Mouse (Mus musculus) stomach, embryonic 14.5 days (tissue): ENCODE data around the gene Gins2. TPM values are rescaled to one million over a fixed set of nuclear protein-coding genes. Genes with fewer than 3 reads are reported as not detected.
A peak's percentile ranks its signal among the peaks of the same experiment; 100 is the strongest.

Experiments used
- ATAC-seq: fragments of 200-750 bp; cut with Nextera tagmentation; 2 replicates; pipeline ENCODE4 v1.8.0; 2017; ENCODE audit warnings: low read depth, moderate TSS enrichment; ENCODE audit not compliant: insufficient number of reproducible peaks, insufficient read depth, low FRiP score
- H3K27ac ChIP-seq: fragments of 300-500 bp; sonication (generic); 2 replicates; pipeline ENCODE4 v1.5.1; 2014; ENCODE audit warnings: mild to moderate bottlenecking, low read length, moderate library complexity, mixed read lengths
- H3K27me3 ChIP-seq: fragments of 300-500 bp; sonication (generic); 2 replicates; pipeline ENCODE4 v1.6.1; 2014; ENCODE audit warnings: low read length, control low read depth, mixed read lengths; ENCODE audit not compliant: control insufficient read depth, insufficient read depth
- H3K36me3 ChIP-seq: fragments of 300-500 bp; sonication (generic); 2 replicates; pipeline ENCODE4 v1.6.1; 2014; ENCODE audit warnings: mild to moderate bottlenecking, control low read depth, low read length, moderate library complexity, mixed read lengths; ENCODE audit not compliant: control insufficient read depth, insufficient read depth
- H3K4me1 ChIP-seq: fragments of 300-500 bp; sonication (generic); 2 replicates; pipeline ENCODE4 v1.6.1; 2014; ENCODE audit warnings: low read length, control low read depth, mixed read lengths; ENCODE audit not compliant: control insufficient read depth, insufficient read depth
- H3K4me2 ChIP-seq: fragments of 300-500 bp; sonication (generic); replicated peaks from 2 replicates; pipeline ENCODE4 v1.6.1; 2014; ENCODE audit warnings: low read depth, low read length, control low read depth
- H3K4me3 ChIP-seq: fragments of 300-500 bp; sonication (generic); 2 replicates; pipeline ENCODE4 v1.5.1; 2014; ENCODE audit warnings: low read depth, low read length, control low read depth
- H3K9ac ChIP-seq: fragments of 300-500 bp; sonication (generic); replicated peaks from 2 replicates; pipeline ENCODE4 v1.6.1; 2014; ENCODE audit warnings: low read depth, mild to moderate bottlenecking, control low read depth, low read length, moderate library complexity, mixed read lengths
- H3K9me3 ChIP-seq: fragments of 300-500 bp; sonication (generic); 2 replicates; pipeline ENCODE4 v1.6.1; 2016; ENCODE audit warnings: low read depth, low read length, control low read depth; ENCODE audit not compliant: control insufficient read depth
- WGBS: fragments of 180-500 bp; shearing (Covaris S2); extraction: QIAGEN DNeasy Blood & Tissue Kit; methylation state at CpG from one replicate; pipeline ENCODE4 v1.1.7; 2014; 5-methylcytosine and 5-hydroxymethylcytosine counted together
- polyA plus RNA-seq: library from polyadenylated mRNA; unstranded; fragments of >200 nt; fragmentation: Nextera tagmentation; extraction: Ambion mirVana; gene quantifications from 2 replicates; pipeline ENCODE4 v1.2.1, GENCODE M21; 2014

The Gins2 gene
- polyA plus RNA-seq, 1 experiment from 2014 or later = 118 TPM

GRCm38 (mm10) chr8:120542995-120543394 lies 46.1 kb downstream of the Gins2 start:
- Histone ChIP-seq H3K4me3 (no peak overlapping the region), H3K9ac (no peak overlapping the region), H3K9me3 (no peaks in the 10 kb centered on the region), H3K4me1 (peaks cover 59% of the 10 kb centered on the region), H3K27me3 (no peaks in the 10 kb centered on the region), H3K27ac (no peak overlapping the region; the same call in 1 of the 2 replicates), H3K36me3 (no peaks in the 10 kb centered on the region), H3K4me2 (no peak overlapping the region)
- ATAC-seq = no peak
- 24% methylated on average over 13 of the region's 13 CpGs for WGBS

DNA sequence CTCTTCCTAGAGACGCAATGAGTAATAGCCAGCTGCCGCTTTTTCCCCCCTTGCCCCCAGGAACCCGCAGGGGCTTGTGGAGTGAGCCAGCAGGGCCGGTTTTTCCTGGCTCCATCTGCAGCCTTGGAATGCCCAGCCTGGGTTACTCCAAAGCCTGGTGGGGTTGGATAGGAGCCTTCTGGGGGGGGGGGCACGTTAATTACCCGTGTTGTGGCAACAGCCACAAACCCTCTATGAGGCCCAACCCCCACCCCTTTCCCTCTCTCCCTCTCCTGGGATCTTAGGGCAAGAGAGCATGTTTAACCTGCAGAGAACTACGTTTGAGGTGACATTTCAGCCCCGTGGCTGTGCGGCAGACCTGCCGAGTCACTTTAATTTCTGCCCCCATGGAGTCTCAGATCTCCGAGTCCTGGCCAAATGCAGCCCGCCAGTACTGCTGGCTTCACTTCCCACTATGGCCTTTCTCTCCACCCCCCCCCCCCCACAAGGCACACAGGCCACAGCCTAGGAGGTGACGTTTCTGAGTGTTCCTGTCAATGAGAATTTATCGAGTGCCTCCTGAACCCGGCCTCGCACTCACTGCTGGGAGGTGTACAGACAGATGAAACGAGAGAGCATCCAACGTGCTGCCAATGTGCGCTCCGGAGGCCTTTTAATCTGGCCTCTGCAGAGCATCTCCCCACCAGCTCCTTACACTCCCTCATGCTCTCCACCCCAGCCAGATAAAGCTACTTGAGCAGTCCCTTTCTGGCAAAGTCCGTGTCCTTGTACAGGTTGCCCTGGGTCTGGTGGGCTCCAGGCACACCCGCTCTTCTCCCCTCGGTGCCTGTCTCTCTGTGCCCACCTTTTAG lies 49.1 kb downstream of the Gins2 start:
- ATAC-seq = no peak
- Histone ChIP-seq H3K36me3 (no peaks in the 10 kb centered on the region), H3K27me3 (no peaks in the 10 kb centered on the region), H3K4me1 (peaks cover 48% of the 10 kb centered on the region), H3K4me3 (no peak overlapping the region), H3K27ac (peak overlapping the region; percentile 90), H3K9me3 (no peaks in the 10 kb centered on the region), H3K4me2 (peak overlapping the region; percentile 99), H3K9ac (0 out of 2 replicates have a peak overlapping the region, but pooled peaks have one; percentile 25)
- WGBS = 42% methylated on average over 23 of the region's 23 CpGs

- H3K4me3 ChIP-seq = no peak overlapping the region
- peak overlapping the region; percentile 90 for H3K27ac ChIP-seq
- peak overlapping the region; percentile 99 for H3K4me2 ChIP-seq
- ATAC-seq = no peak
- 0 out of 2 replicates have a peak overlapping the region, but pooled peaks have one; percentile 25 for H3K9ac ChIP-seq
- no peaks in the 10 kb centered on the region for H3K27me3 ChIP-seq
- H3K4me1 ChIP-seq = peaks cover 54% of the 10 kb centered on the region
- WGBS = 54% methylated on average over 6 of the region's 6 CpGs
- H3K36me3 ChIP-seq = no peaks in the 10 kb centered on the region
- no peaks in the 10 kb centered on the region for H3K9me3 ChIP-seq
Measured at GRCm38 (mm10) chr8:120539381-120539774, 49.7 kb downstream of the Gins2 start.

DNA sequence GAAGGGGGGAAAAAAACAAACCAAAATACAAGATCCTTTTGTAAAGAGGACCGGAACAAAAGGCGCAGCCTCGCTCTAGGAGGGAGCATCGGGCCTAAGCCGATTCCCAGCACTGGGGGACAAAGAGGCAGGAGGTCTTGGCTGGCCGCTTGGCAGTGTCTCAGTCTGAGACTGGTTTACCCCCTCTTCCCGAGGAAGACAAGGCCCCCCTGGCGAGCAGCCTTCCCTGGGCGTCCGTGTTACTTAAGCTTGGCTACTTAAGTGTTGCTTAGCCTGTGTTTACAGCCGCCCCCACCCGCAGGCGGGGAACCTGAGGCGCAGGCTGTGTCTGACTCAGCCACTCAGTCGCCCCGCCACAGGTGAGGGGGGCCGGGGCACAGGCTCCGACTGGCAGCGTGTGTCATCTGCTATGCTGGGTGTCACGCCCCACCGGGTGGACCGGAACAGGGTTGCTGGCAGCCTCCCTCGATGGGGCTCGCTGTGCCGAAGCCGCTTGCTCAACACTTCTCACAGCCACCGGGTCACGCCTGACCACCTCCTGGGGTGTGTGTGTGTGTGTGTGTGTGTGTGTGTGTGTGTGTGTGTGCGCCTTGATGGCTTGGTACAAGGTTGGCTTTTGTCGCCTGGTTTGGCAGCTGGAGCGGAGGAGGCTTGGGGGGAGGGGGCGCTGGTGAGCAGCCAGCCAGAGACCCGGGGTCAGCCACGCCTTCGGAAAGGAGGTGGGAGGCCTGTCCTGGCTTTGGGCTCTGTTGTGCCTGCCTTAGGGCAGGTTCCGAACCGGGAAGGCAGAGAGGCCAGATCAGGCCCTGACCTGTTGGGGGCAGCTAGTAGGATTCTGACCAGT lies 50.5 kb downstream of the Gins2 start:
- 6% methylated on average over 37 of the region's 37 CpGs for WGBS
- 0 out of 2 replicates have a peak, but pooled peaks have one; percentile 8 for ATAC-seq
- peaks cover 57% of the 10 kb centered on the region for H3K4me1 ChIP-seq

DNA sequence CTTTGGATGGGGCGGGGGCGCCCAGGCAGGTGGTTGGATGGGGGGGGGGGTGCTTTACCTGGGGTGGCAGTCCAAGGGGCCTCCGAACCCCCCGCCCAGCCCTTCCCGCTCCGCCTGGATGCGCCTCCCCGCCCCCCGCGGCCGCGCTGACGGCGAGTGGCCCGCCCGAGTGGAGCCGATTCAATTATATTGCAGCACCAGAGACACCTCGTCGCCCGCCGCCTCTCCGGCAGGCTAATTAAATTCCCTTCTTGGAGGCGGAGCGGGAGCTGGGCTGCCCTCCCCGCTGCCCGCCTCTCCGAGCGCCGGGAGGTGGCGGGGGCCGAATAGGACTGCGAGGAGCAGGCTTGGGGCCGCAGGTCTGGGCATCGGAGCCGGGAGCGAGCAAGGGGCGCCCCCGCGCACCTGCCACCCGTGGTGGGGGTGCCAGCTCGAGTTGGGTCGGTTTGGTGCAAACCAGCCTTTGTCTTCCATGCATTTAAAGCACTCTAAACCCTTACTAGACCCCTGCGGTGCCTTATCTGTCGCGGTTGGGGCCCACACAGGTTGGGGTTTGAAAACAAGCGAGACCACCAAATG lies 51.2 kb downstream of the Gins2 start:
- H3K4me1 ChIP-seq = peaks cover 57% of the 10 kb centered on the region
- under 1% methylated on average over 46 of the region's 46 CpGs for WGBS
- peak overlapping the region; percentile 99 for H3K4me2 ChIP-seq
- H3K9me3 ChIP-seq = no peaks in the 10 kb centered on the region
- peak overlapping the region; percentile 90 for H3K27ac ChIP-seq
- H3K9ac ChIP-seq = peak overlapping the region; percentile 54
- no peaks in the 10 kb centered on the region for H3K36me3 ChIP-seq
- no peaks in the 10 kb centered on the region for H3K27me3 ChIP-seq
- H3K4me3 ChIP-seq = peak overlapping the region; percentile 51
- no peak for ATAC-seq

More for the DNA sequence above, 50.5 kb downstream of the Gins2 start:
- no peaks in the 10 kb centered on the region for H3K36me3 ChIP-seq
- H3K27ac ChIP-seq = peak overlapping the region; percentile 90
- peak overlapping the region; percentile 99 for H3K4me2 ChIP-seq
- peak overlapping the region; percentile 51 for H3K4me3 ChIP-seq
- H3K27me3 ChIP-seq = no peaks in the 10 kb centered on the region
- H3K9ac ChIP-seq = peak overlapping the region; percentile 54
- H3K9me3 ChIP-seq = no peaks in the 10 kb centered on the region

DNA sequence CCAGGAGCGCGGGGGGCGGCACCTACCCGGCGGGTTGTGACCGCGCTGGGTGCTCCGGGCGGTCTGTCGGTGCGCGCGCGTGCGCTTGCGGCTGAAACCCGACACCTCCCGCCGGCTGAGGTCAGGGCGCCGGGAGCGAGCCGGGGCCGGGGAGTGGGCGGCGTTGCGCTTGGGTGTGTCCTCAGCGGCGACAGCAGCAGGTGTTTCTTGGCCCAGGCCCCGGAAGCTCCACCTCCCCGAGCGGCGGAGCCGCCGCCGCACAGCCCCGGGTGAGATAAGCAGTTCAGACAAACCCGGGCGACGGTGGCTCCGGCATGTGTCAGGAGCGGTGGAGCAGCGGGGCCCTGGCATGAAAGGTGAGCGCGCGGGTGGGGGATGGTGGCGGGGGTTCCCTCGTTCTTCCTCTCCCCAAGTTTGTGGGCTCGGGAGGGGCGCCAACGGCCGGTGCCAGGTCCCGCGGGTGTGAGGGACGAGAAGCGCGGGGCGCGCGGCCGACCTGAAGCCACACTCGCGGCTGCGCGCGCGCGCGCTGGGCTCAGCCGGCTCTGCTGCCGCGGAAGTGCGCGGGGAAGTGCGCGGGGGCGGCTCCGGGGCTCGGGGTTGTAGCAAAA lies 51.8 kb downstream of the Gins2 start:
- peak overlapping the region; percentile 51 for H3K4me3 ChIP-seq
- no peaks in the 10 kb centered on the region for H3K27me3 ChIP-seq
- H3K4me1 ChIP-seq = peaks cover 59% of the 10 kb centered on the region
- peak overlapping the region; percentile 90 for H3K27ac ChIP-seq
- peak overlapping the region; percentile 99 for H3K4me2 ChIP-seq
- H3K9ac ChIP-seq = peak overlapping the region; percentile 54
- ATAC-seq = peak; percentile 70
- no peaks in the 10 kb centered on the region for H3K9me3 ChIP-seq
- WGBS = under 1% methylated on average over 79 of the region's 79 CpGs
- H3K36me3 ChIP-seq = no peaks in the 10 kb centered on the region

DNA sequence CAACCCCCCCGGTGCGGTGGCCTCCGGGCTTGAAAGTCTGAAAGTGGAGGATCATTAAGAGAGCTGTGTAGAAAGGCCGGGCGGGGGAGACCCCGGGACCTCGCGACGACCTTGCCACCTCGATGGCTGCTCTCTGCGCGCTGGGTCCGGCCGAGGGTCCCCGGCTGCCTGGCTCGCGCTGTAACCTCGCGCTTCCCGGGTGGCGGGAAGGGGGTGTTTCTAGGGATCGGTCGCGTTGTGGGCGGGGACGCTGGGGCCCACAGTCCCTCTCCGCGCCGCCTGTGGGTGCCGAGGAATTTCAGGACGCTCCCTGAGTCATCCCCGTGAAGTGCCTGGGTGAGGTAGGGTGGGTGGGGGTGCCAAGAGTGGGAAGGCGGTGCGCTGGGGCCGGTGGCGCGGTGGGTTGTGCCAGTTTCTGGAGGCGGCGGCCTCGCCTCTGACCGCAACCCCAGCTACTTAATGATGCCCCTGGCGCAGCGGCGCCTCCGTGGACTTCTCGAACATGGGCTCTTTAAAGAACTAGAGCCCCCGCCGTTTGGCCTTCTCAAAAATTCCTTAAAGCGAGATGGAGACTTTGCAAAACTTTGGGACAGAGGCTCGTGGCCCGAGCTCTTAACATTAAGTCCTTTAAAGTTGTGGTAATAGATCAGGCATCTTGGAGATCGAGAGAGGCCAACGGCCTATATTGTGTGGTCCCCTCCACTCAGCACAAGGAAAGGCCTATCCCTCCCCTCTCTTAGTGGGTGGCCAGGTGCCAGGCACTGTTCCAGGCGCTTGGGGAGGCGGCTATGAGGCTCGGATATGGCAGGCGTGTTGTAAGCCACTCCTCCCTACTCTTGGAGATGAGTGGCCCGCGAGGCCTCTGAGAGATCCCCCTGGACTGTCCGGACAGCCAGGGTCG lies 52.5 kb downstream of the Gins2 start:
- Histone ChIP-seq H3K4me3 (peak overlapping the region; percentile 51), H3K4me1 (peaks cover 67% of the 10 kb centered on the region), H3K27me3 (no peaks in the 10 kb centered on the region), H3K4me2 (peak overlapping the region; percentile 99), H3K9me3 (no peaks in the 10 kb centered on the region), H3K27ac (peak overlapping the region; percentile 90), H3K36me3 (no peaks in the 10 kb centered on the region), H3K9ac (peak overlapping the region; percentile 54; the same call in 1 of the 2 replicates)
- WGBS = under 1% methylated on average over 61 of the region's 61 CpGs
- peak; percentile 9; the same call in 1 of the 2 replicates for ATAC-seq
